Mouse (Mus musculus): ENCODE measurements around the gene Dusp10.
A peak's percentile ranks its signal among the peaks of the same experiment; 100 is the strongest.

Gene Dusp10

GRCm38 (mm10) chr1:184032682-184033389, 19.7 kb downstream of the Dusp10 start:
- no peak for DNase-seq

DNA sequence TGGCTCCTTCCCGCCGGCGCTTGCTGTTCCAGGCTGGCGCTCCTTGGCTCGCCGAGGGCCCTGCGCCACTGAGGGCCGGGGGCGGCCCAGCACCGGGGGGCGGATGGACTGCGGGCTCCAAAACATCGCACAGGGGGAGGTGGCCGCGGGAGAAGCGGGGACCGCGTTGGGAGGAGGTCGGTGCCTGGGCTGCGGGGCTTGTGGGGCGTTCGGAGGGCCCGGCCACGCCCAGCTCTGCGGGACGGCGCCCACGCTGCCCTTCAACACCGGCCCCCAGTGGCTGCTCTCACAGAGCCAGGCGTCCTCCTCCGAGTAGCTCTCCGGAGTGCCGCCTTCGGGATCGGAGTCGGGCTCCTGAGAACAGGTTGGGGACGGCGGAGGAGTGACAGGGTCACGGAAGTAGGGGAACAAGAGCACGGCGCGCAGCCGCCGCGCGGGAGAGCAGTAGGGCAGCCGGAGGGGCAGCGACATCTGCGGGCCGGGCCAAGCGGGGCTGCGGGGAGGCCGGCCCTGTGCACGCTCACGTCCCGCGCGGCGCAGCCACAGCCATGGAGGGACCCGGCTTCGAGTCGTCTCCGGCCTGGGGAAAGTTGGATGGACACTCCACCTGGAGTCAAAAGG, 20.4 kb downstream of the Dusp10 start:
- DNase-seq, result no peak

DNA sequence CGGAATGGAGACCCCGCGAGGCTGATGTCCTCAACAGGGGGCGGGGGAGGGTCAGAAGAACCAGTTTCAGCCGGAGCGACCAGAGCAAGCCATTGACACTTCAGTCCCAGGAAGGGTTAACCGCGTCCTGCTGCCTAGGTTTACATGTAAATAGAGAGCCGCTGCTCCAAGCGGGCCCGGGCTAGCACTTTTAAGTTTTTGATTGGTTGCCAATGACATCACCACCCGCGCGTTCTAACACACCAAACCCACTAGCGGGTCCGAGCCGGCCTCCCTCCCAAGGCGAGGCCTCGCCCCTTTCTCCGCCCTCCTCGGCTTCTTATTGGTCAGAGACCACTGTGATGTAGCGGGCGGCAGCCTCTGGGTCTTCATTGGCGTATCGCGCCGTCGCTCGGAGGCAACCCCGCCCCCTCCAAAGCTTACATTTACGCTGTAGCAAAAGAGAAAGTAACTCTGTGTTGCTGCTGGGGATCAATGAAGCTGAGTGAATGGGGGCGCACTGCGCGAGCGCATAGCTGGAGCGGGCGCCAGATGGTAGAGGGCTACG, 21.0 kb downstream of the Dusp10 start, which contains the start of gene 1700056E22Rik:
TSS of gene 1700056E22Rik (minus strand) at position 291 of the 547 bp plus-strand sequence.
- DNase-seq, result peak; percentile 97 to 98

DNA sequence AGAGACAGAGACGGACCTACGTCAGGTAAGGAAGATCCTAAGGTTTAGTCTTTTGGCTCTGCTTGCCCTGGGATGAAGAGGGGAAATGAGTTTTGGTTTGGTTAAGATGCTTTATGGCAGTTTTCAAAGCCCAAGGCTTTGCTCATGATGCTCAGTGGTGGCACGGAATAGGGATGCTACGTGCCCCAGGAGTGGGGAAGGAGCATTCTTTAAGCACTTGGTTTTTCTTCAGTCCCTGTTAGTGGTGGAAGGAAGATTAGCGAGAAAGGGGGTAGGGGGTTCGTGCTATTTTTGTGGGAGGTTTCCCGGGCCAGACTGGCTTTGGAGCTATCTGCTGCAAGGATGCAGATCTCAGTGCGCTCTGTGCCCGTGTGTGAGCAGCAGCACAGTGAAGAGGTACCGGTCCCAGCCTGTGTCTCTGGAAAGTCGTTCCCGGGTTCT, 21.7 kb downstream of the Dusp10 start:
- DNase-seq, result peak; percentile 58 to 67

DNA sequence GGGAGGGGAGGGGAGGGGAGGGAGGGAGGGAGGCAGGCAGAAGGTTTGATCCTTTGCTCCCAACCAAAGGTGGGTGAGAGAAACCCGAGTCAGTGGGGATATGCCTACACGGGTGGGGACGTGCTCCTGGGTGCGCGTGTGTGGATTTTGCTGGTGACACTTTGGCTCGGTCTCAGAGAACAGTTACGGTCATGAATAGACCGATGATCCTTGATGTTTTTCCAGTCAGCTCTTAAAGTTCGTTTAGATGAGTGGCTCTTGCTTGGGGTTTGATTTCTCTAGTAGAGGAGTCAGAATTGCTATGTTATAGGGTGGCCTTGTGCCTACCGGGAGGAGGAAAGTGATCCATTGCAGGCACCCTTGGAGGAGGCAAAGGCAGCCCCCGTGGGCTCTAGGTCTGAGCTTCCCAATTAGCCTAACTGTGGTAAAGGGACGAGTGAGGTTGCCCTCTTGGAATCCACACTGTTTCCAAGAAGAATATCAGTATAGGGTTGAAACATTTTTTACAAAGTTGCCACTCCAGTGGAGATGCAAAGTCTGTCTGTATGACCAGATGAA, 22.3 kb downstream of the Dusp10 start:
- DNase-seq, result peak; percentile 30 to 48

- no peak for DNase-seq
These were observed 24.7 kb downstream of the Dusp10 start for GRCm38 (mm10) chr1:184037802-184038201.

GRCm38 (mm10) chr1:184039301-184039700, 26.2 kb downstream of the Dusp10 start:
- DNase-seq, result no peak

- no peak for DNase-seq
These were observed 27.1 kb downstream of the Dusp10 start for GRCm38 (mm10) chr1:184040181-184040580.

- no peak for DNase-seq
These were observed 27.8 kb downstream of the Dusp10 start for GRCm38 (mm10) chr1:184040906-184041305.

GRCm38 (mm10) chr1:184041778-184042573, 28.9 kb downstream of the Dusp10 start:
- DNase-seq, result no peak

- no peak for DNase-seq
These were observed 29.6 kb downstream of the Dusp10 start for GRCm38 (mm10) chr1:184042745-184043144.

DNA sequence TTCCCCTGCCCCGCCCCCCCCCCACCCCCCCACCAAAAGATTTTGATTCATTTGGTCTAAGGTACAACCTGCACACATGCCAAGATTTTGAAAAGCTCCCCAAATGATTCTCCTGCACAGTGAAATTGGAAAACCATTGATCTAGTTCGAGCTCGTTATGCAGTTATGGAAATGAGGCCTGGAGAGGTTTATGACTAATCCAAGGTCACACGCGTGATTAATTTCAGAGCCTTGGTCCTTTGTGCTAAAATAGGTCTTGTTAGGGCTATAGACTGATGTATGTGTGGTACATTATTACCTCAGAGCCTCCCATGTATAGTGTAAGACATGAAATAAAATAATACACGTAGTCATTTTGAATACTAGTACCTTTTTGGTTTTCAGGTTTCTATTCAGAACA, 30.3 kb downstream of the Dusp10 start:
- DNase-seq, result no peak

DNA sequence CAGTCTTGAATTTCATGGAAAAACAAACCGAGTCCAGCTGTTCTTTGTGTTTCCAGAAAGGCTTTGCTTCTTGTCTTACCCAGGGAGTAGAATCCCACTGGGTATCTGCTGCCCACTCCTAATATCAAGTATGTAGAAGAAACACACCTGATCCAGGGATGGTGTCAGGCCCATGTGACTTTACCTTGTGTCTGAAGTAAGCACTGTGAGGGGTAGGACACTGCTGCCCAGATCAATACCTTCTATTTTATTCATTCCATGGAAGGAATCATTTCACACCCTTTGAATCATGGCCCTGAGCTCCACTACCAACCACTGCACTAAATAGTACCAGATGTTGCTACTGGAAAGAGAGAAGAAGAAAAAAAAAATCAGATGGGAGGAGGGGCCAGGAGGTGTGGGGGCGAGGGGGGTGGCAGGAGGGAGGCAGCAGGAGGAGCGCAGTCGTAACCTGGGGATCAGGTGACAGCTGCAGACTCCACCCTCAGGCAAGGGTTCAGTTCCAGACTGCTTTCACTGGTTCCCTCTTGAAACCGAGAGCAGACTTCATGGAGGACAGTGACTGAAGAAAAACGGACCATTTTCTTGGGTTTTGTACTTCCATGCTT, 33.1 kb downstream of the Dusp10 start:
- DNase-seq, result no peak

DNA sequence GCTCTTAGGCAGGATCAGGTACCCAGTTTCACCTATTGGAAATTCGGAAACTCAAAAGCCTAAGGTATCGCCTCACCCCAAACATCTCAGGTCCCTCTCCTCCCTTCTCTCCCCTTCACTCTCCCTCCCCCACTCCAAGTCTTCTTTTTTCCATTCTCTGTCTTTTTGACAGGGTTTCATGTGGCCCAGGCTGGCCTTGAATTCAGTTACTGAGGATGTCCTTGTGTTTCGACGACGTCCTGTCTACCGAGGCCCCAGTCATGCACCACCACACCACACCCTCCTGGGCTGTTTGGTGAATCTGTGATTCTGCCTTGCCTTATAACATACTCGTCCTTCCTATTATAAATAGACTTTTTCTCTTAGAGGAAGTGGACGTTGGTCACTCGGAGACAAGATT, 34.7 kb downstream of the Dusp10 start:
- DNase-seq, result no peak

DNA sequence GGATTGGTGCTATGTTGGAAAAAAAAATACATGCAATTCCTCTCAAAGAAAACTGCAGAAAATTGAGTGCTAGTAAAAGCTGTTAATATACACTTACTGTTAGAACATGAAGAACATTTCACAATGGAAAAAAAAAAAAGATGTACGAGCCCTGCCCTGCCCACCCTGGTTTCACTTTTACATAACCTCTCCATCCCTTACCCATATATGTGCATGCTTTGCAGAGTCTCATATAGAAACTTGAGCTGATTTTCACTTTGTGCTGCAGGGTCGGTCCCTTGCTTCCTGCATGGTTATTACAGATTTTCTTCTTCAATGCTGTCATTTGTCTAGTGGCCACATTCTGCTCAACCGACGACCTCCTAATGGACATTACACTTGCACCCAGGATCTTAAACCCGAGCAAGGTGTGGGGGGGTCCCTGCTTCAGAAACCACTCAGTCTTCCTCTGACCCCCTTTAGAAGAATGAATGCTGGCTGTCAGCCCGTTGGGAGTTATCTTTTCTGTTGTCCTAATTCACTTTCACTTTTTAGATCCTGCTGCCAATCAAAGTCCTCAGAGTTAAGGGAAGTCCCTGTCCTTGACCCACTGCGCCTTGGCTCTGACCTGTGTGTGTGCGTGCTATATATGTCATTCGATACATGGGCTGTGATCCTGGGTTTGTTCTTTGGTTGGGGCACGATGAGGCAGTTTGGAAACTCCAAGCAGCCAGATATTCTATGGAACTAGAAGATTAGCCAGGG, 35.7 kb downstream of the Dusp10 start:
- no peak for DNase-seq

DNA sequence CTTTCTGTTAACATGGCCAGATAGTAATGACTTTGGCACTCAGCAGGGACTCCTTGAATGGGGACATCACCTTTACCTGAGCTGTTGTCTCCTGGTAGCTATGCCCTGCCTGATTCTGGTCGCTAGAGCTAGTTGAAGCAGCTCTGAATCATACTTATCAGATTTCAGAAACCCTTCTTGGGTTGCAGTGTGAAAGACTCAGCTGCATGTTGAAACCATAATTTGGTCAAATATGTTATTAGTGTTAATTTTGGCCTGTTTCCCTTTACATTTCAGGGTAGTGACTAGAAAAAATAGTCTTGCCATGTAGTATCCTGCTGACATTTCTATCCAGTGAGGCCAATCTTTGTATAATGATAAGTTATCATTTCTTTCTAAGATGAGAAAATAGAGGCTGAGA, 38.2 kb downstream of the Dusp10 start:
- no peak for DNase-seq

DNA sequence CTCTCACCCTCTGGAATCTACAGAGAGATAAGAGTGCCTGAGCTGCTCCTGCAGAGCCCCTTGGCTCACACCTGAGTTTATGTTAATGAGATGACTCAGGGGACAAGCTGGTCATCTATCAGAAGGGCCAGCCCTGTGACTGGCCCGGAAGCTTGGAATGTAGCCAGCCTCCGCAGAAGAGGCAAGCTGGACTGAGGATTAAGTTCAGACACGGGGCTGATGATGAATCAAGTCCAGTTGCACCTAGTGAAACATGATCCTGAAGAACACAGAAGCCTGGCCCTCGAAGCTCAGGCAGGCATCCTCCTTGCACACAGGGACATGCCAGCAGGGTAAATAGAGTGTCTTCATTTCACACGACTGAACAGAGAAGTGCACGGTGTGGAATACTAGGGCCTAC, 38.7 kb downstream of the Dusp10 start:
- peak; percentile 68 to 73 for DNase-seq

DNA sequence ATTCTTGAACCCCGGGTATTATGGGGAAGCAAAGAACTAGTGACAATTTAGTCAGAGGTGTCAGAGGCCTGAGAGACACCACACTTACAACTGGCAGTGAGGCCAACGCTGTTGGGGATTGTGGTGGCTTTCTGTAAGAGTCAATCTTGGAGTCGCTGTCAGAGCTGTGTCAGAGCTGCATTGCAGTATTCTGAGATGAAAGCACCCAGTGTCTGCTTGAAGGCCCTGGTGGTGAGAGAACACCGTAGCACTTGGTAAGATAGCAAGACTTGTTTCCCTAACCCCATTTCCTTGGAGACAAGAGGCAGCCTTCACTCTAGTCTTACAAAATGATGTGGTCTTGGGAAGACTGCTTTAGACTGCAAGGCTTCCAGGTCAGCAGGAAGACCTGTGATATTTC, 39.2 kb downstream of the Dusp10 start:
- no peak for DNase-seq

GRCm38 (mm10) chr1:184053141-184053540, 40.0 kb downstream of the Dusp10 start:
- no peak for DNase-seq

- DNase-seq, result no peak
These were observed 40.6 kb downstream of the Dusp10 start for GRCm38 (mm10) chr1:184053711-184054110.

DNA sequence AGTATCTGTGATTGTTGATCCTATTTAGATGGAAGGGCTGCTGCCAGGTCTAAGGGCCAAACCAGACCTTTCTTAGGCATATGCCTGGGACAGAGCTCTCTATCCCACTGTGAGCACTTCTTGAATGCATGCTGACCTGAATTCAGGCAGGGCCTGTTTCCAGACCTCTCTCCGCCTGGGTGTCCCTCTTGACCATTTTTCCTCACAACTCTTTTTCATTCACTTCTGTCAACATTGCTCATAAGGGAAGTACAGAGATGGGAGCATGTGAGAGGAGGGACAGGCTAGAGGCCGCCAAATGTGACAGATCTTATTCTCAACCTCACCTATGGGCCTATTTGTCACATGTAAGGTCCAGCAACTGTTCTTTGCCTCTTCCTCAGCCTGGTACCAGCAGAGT, 41.1 kb downstream of the Dusp10 start:
- no peak for DNase-seq

DNA sequence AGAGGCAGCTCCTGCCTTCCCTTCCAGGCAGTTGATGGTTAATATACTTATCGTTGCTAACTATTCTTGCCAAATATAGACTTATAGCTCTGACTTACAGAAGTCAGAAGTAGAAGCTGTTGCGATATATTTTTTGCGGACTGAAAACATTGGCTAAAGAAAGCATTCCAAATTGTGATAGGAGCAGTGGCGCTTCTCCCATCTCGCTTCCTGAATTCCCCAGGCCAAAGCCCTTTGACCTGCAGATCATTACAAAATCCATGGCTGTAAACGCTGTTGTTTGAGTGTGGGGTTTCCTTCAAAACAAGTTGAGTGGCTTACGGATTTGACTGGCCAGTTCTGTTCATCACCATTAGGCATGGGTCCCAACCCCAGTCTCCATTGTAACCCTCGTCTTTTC, 45.1 kb downstream of the Dusp10 start:
- no peak for DNase-seq

All from cerebellum, postnatal 14 days (tissue).